Comparison of ENCODE assay signal across 17 mouse cellular contexts in genomic region chr19:27087344-27087743, GRCm38 (mm10).
"Had no signal": no experiment of that assay in that cellular context is flagged by ENCODE, and none has a peak within 500 bp of the region (broad histone marks: within the 10 kb centered on the region; RNA-seq: fewer than 3 reads in every experiment).

No protein-coding gene starts in this region.

- ATAC-seq: hindbrain, postnatal 0 days; intestine, embryonic 16.5 days; liver, embryonic 12.5 days had no signal

- DNase-seq: gastrocnemius, adult 2 months; gastrocnemius, postnatal 10 days; gastrocnemius, postnatal 25 days; heart, postnatal 14 days; heart, postnatal 36 days; kidney, adult 11 months; kidney, adult 2 months; kidney, adult 9 months; kidney, postnatal 10 days; kidney, postnatal 25 days; kidney, postnatal 4 days; layer of hippocampus, adult 9-11 months; layer of hippocampus, postnatal 36 days; left cerebral cortex, postnatal 4 days had no signal
